Mouse (Mus musculus) gastrocnemius, postnatal 10 days (tissue): ENCODE measurements around the gene Vmn2r3. TPM values are rescaled to one million over a fixed set of nuclear protein-coding genes. Genes with fewer than 3 reads are reported as not detected.
"Not testable (repeated sequence)": the region's sequence is repeated elsewhere in the genome, so short reads cannot be mapped to it uniquely, and the experiment has no call there.

ENCODE experiments used
- DNase-seq: peaks from one replicate; pipeline ENCODE4 v3.0.0; 2021; ENCODE audit warnings: mixed read lengths
- long read RNA-seq, 2 experiments: library from polyadenylated mRNA; stranded (forward); transcript quantifications; one replicate each; pipeline ENCODE4 v2.0.0; 2021
- total RNA-seq, 2 experiments: library from RNA; stranded (reverse); gene quantifications; 2 replicates each; pipeline ENCODE4 v1.2.3; 2021

Vmn2r3 gene
- not detected for total RNA-seq
- long read RNA-seq, experiment 1: 0 reads
- long read RNA-seq, experiment 2: 0 reads

GRCm38 (mm10) chr3:64289609-64290008 is at the start of gene Vmn2r3:
Gene Vmn2r3 (minus strand): TSS chr3:64289709.
- no peak for DNase-seq

DNA sequence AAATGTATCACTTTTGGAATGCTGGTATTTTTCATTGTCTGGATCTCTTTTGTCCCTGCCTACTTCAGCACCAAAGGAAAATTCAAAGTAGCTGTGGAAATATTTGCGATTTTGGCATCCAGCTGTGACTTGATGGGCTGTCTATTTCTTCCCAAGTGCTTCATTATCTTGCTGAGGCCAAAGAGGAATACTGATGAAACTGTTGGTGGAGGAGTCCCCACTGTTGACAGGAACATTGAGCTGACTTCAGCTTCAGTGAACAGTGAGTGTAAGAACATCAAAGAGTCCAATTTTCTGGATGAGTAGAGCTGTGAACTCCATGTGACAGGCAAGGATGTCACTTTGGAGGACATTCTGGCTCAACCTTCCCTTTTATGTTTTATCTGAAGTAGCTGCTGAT is 43.0 kb upstream of the Vmn2r3 start:
- no peak for DNase-seq

DNA sequence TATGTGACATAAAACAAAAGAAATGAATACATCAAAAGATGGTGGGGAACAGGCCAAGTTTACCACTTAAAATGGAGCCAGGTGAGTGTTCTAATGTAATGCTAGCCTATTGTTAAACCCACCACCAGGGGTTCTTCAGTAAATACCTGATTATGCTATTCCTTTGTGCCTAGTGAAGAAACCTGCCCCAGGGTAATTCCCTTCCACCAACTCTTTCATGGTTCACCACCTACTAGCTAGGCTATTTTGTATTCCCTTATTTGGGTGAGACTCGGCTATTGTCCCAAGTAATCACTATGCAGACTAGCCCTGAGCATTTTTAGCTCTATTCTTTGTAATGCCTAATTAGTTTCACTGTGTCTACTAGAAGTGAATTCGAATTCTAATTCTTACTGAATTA is 32.3 kb upstream of the Vmn2r3 start:
- DNase-seq: no peak

DNA sequence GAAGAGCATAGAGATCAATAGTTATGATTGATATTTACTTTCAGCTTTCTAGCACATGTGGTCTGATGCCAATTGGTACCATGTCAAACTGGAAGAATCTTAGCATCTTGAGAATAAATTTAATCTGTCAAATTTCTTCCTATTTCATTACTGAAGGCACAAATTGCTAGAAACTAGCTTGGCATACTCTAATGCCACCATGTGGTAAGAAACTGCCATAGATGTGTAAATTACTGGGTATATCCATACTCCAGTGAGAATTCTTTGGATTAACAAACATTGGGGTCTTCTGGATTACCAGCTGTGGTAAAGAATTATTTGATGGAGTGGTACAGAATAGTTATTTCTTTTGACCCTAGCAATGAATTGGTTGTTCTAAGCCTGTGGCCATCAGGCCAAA is 17.3 kb upstream of the Vmn2r3 start:
- DNase-seq: no peak

GRCm38 (mm10) chr3:64265762-64266112 is 23.8 kb downstream of the Vmn2r3 start:
- DNase-seq: no peak

DNA sequence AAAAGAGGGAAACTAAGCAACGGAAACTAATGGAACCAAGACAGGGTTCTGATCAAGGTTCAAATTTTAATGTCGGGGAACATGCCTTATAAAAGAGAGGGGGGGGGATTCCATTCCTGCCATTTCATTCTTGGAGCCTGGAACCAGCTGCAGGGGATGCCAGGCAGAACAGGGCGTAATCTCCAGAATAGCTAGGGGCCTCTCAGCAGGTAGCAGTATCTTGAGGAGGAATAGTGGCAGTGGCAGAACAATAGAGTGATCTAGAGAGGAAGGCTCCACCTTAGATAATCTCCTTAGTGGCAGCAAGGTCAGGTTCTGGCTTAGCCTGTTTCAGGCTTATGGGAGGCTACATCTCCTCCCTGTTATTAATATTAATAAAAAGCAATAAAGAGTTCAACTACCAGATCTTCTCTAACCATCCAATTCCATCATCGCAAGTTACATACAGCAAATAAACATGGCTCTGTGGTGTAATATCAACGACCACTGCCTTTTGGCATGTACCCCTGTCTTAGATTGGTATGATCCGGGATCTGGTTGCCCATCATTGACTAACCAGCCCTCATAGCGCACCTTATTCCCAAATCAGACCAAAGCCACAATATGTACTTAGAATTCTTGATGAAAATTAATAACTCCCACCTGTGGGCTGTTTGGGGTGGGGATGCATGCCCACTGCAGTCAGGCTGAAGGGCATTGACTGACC is 24.3 kb downstream of the Vmn2r3 start:
- not testable (repeated sequence) for DNase-seq

DNA sequence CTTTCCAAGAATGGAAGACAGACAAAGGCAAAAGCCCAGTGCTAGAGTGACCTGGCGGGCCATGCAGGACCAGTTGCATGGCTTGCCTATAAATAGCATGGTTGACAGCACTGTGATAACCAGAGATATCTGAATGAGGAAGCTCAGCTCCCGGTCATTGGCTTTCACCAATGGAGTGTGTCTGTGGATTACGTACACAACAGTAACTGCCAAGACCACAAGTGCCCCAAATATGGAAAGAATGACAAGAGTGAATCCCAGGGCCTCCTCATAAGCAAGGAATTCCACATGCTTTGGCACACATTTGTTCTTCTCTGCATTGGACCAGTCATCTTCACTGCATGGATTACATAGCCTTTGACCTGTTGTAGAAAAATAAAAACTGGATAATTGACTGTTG is 29.9 kb downstream of the Vmn2r3 start:
- no peak for DNase-seq

DNA sequence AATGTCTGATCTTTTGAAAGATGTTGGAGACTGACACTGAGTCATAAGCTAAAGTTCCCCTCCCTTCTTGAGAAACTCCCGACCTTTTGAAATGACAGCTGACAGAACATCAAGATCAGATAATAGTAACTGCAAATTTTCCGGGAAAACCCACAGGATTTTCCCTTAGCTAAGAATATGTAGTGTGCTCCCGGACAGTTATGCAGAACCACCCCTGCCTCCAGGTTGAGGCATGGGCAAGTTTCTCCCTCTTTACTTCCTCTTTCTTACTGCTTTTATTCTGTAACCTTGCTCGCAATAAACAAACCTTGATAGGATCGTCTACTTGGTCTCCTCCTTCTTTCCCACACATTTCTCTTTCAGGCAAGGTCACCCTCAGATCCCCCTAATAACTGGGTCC is 37.9 kb downstream of the Vmn2r3 start:
- DNase-seq: no peak

- not testable (repeated sequence) for DNase-seq
Measured at GRCm38 (mm10) chr3:64250461-64250860, 39.0 kb downstream of the Vmn2r3 start.

GRCm38 (mm10) chr3:64235459-64235858 is 54.0 kb downstream of the Vmn2r3 start:
- not testable (repeated sequence) for DNase-seq

- DNase-seq: not testable (repeated sequence)
Measured at GRCm38 (mm10) chr3:64233655-64234054, 55.9 kb downstream of the Vmn2r3 start.

GRCm38 (mm10) chr3:64227243-64227642 is 62.3 kb downstream of the Vmn2r3 start:
- DNase-seq: no peak

Other genes with a start within 250 kb of the Vmn2r3 start
- under 1 TPM; 0.28 to 0.32 TPM for gene Vmn2r1, start 208.2 kb downstream of the Vmn2r3 start, total RNA-seq
- gene Vmn2r2, start 147.8 kb downstream of the Vmn2r3 start, total RNA-seq: not detected
- not detected for gene Vmn2r4, start 125.7 kb upstream of the Vmn2r3 start, total RNA-seq
- gene Vmn2r5, start 220.1 kb upstream of the Vmn2r3 start, total RNA-seq: not detected